7 mouse cellular contexts compared by ENCODE assay signal in the genomic region with DNA sequence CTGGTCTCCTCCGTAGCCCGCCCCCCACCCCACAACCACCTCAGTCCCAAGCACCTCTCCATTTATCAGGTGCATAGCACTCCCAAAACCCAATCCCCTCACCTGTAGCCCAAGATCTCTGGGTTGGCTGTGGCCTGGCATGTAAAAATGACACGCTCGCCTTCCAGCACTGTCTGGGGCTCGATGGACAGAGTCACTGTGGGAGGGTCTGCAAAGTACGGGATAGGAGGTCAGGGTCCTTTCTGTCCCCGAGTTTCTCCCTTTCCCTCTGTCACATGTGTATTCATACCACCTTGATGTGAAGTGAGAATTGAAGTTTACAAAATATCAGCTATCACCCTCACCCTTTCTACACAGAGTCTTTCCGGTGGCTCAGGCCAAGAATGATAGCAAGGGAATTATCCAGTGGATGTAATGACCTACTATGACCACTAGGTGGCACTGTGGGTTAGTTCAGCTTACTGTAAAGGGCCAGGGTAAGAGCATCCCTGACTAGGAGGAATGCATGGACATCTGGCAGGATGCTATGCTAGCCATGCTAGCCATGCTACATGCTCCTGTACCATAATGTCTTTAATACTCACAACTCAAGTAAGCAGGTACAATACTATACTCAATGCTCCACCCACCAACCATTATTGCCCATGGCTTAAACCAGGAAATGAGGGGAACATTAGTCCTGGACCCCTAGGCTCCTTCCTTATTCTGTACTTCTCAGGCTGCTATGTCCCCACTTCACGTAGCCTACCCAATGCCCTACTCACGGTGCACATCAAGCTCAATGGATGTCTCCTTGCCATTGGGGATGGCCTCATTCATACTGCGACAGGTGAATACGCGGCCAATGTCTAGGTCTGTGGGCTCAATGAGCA.
DNase-seq lines count a peak whose midpoint lies in the region; ATAC-seq and TF ChIP-seq lines count a peak whose summit lies in the region.

No protein-coding gene starts in this region.

- peak; percentile 100 for TF ChIP-seq CTCF in hindbrain, postnatal 0 days (IDR thresholded peaks at IDR 0.05; ENCODE audit: low read depth)
- peak; percentile 99 for TF ChIP-seq CTCF in left cerebral cortex, adult 2 months (IDR thresholded peaks at IDR 0.05)

- H3K4me1 ChIP-seq in hindbrain, postnatal 0 days (ENCODE audit: insufficient read depth, low read length): no peaks in the 10 kb centered on the region

- WGBS in hindbrain, postnatal 0 days: 77% methylated on average over 13 of the region's 13 CpGs

- peaks cover 3% of the 10 kb centered on the region; the same call in 1 of the 2 replicates for H3K36me3 ChIP-seq in hindbrain, postnatal 0 days (ENCODE audit: insufficient read depth, low read length)

- H3K4me2 ChIP-seq in hindbrain, postnatal 0 days (ENCODE audit: low read depth, low read length): no peak overlapping the region

- H3K9ac ChIP-seq in hindbrain, postnatal 0 days (replicated peaks; ENCODE audit: low read length): no peak overlapping the region

- no peak overlapping the region for H3K27ac ChIP-seq in hindbrain, postnatal 0 days
- no peak overlapping the region for H3K27ac ChIP-seq in left cerebral cortex, adult 2 months

- ATAC-seq in hindbrain, postnatal 0 days: peak; percentile 86
- ATAC-seq in megakaryocyte, adult 5-6 weeks (ENCODE audit: poor library complexity, severe bottlenecking): peak; percentile 90

- DNase-seq in ZHBTc4 (ENCODE audit: low read depth, low spot score): peak; percentile 82
- DNase-seq in cerebellum, adult 9-11 months: peak; percentile 42
- peak; percentile 38 to 68 for DNase-seq in frontal cortex, postnatal 10 days (ENCODE audit: low spot score in 2 of 2)
- peak; percentile 88 for DNase-seq in hindbrain, postnatal 0 days (ENCODE audit: low spot score)
- peak; percentile 56 to 63 for DNase-seq in left cerebral cortex, adult 2 months (ENCODE audit: extremely low spot score in 1 of 2, low spot score in 2 of 2)
- peak; percentile 33 for DNase-seq in right cerebral cortex, postnatal 25 days

- no peaks in the 10 kb centered on the region for H3K27me3 ChIP-seq in hindbrain, postnatal 0 days (ENCODE audit: insufficient read depth, low read length)

- H3K4me3 ChIP-seq in hindbrain, postnatal 0 days (ENCODE audit: low read length): no peak overlapping the region
- H3K4me3 ChIP-seq in left cerebral cortex, adult 2 months: no peak overlapping the region

- intact Hi-C loops in left cerebral cortex, adult 2 months (cut with DNase I): loop anchor here (1.0 to 5.0 kb wide), 3 partner anchors 58 to 407 kb away; no protein-coding TSS in a partner anchor

- H3K9me3 ChIP-seq in hindbrain, postnatal 0 days (ENCODE audit: low read length): no peaks in the 10 kb centered on the region

Comparison
In these comparisons a context has a peak if more than half of its experiments do, and no peak if none do; other contexts are left out.
1. DNase-seq: peak in every context shown above with its lines; median percentile 88 in hindbrain, postnatal 0 days; 82 in ZHBTc4; 60 in left cerebral cortex, adult 2 months; 53 in frontal cortex, postnatal 10 days; 42 in cerebellum, adult 9-11 months; 33 in right cerebral cortex, postnatal 25 days.